Mouse (Mus musculus) neural tube, embryonic 10.5 days (tissue): ENCODE measurements around the gene Flna.
A peak's percentile ranks its signal among the peaks of the same experiment; 100 is the strongest.
"Not testable (repeated sequence)": the region's sequence is repeated elsewhere in the genome, so short reads cannot be mapped to it uniquely, and the experiment has no call there.

Experiments used
- DNase-seq: peaks from one replicate; pipeline ENCODE4 v3.0.0-alpha.2; 2017; ENCODE audit warnings: low spot score; ENCODE audit errors: extremely low spot score

Gene Flna

DNA sequence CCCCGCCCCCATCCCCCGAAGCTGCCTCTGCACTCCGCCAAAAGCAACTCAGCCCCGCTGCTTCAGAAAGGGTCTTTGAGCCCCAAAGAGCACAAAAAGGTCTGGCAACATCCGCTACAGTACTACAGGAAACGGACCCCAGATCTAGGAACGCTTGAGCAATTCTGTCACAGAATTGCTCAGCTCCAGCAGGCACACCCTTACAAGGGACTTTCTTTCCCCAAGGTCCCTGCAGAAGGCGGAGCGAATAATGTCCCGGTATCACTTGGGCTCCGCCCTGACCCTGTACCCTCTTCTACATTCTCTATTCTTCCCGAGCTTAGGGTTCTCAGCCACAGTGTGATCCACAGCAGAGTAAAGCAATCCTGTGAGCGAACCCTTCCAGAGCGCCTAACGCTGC lies 2.9 kb downstream of the Flna start:
- no peak for DNase-seq

DNA sequence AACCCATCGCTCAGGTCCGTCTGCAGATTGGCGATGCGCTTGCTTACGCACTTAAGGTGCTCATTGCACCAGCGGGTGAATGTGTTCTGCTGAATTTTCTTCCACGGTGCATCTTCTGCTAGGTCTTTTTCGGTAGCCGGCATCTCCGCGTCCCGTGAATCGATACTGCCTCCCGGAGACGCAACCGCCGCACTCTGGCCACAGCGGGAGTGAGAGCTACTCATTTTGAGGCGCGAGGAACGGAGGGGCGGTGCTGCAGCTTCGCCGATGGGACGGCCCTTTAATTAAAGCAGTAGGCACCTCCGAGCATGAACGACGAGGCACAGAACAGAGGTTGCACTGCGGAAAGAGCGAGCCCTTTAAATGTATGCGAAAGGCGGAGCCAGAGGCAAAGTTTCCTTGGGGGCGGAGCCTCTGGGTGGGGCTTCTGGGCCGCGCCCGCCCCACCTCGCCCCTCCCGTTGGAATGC lies 3.4 kb downstream of the Flna start:
- peak; percentile 74 for DNase-seq

DNA sequence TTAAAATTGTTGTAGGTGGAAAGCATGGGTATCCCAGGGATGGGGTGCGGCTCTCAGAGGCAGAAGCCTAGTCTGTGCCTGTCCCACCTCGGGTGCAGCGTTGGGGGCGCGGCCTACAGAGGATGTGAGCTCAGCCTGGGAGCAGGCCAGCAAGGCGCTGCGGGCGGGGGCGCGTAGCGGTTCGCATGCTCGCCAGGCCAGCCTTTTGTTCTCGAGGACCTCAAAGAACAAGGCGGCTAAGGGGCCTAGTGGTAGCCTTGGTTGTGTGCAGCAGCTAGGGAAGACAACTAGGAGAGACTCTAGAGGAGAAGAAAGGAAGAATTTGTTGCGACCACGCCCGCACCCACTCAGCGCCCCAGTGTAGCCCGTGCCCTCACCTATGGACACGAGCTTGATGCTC lies 3.9 kb downstream of the Flna start:
- peak; percentile 67 for DNase-seq

DNA sequence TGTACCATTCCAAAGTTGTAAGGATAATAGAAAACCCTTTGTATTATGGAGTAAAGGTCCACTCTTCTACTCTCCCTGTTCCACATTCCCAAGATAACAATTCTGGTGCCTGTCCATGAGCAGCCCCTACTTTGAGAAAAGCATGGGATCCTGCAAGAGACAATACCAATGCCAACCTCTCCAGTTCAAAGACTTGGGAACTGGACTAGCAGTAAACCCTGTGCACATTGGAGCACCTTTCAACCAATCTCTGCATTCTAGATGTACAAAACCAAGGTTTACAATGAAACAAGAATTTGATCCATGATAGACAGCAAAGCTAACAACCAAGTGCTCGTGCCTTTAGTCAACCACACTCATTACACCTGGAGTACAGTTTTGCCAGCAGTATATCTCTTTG lies 4.5 kb downstream of the Flna start:
- DNase-seq: no peak

DNA sequence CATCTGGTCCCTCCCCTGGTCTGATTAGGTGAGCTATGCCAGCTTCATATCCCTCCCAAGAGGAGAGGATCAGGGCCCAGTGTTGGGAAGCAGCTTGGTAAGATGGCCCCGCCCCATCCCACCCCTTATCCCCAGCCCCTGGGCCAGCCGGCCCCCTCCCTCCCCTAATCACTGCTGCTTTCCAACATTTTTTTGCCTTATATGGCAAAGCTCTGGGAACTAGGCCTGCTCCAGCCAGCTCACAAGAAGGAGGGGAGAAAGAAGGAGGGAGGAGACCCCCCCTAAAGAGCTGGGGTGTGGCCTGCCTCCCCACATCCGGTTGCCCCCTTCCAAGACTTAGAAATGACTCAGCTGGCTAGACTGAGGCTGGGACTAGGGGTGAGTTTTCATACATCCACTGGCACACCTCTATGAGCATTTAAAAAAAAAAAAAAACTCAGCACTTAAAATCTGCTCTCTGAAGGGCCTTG lies 5.0 kb downstream of the Flna start:
- DNase-seq: peak; percentile 38

DNA sequence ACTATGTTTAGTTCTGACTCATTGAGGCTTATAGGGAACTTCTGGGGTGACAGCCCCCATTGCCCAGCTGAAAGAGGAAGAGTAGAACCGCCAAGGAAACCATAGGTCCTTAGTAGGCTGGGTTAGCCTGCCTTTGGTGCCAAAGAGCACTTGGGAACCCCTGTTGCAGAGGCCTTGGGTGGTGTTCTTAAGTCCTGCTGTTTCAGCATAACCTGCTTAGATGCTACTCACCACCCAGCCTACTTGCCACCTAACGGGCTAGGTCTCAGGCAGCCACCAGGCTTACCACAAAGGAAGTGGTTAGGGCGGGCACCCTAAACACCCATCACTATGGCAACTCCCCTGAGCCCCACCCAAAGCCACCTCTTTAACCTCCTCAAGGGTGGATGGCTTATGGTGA lies 5.8 kb downstream of the Flna start:
- DNase-seq: no peak

DNA sequence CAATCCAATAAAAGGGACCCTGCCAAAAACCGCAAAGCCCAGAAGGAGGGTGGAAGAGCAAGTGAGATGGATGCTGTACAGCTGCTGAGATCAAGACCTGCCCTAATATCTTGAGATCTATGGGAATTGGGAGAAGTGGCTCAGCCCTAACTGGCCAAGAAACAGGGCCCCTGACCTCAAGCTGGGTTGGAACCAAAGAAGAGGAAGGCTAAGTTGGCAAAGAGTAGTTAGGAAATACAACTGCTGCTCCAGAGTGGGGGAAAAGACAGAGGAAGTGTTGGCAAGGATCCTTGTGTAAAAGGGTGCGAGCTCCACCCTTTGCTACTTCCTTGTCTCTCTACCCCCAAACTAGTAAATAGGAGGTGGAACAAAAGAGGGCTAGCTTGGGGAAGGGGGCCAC lies 6.2 kb downstream of the Flna start:
- DNase-seq: no peak

DNA sequence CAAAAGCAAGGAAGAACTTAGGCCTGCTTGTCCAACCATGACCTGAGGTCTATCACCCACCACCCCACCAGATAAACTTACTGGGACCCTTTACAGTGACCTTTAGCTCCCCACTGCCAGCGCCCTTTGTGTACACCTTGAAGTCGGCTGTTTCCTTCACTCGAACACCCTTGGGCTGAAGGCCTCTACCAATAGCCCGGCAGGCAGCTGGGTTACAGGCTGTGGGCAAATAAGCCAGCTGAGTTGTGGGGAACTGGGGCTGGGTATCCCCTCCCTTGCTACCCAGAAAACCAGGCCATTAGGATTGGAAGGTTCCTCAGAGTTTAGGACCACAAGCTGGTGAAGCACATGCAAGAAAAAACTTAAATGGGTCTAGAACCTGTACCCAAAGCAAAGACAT lies 9.3 kb downstream of the Flna start:
- no peak for DNase-seq

DNA sequence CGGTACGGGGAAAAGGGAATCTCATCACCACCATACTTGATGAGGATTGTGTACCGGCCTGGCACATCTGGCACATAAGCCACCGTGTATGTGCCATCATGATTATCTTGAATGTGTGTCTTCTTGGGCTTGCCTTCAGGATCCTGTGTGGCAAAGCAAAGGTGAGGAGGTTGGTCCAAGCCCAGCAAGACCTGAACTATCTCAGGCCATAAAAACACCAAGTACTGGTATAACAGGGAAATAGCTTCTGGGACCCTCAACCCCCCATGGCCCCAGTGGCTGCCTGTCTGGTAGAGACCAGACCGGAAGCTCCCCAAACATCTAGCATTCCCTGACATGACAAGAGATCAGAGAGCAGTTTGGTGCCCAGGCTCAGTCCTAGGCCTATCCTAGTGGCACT lies 16.4 kb downstream of the Flna start:
- DNase-seq: no peak

DNA sequence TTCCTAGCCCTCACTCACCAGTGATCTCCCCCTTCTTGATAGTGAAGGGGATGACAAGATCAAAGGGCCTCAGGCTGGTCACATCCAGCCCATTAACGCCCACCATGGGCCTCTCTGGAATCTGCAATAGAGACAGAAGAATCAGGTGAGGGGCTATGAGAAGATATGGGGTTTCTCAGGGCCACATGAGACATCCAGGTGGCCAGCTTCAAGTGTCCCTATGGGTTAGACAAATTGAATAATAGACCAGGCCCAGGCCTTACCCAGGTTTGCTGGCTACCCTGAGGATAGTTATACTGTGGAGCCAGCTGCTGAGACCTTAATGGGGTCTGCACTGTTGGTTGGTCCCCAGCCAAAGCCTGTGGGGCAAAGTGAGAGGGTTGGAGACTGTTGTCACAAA lies 19.6 kb downstream of the Flna start:
- no peak for DNase-seq

DNA sequence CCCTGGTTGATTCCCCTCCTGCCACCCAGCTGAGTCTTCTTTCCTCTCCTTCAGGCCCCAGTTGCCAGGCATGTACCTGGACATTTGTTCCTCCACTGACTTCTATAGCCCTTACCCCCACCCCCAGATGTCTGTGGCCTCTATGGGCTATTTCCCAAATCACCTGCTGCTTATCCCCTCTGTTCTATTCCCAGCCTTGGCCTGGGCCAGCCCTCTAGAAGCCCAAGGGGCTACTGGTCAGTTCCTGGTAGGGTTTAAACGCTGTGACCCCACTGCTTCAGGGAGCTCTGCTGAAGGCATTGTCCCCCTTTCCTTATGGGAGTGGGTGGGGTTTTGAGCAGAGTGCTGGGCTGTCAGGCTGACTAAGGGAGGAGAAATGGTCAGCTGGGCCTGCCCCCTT lies 29.5 kb downstream of the Flna start:
- DNase-seq: not testable (repeated sequence)

DNA sequence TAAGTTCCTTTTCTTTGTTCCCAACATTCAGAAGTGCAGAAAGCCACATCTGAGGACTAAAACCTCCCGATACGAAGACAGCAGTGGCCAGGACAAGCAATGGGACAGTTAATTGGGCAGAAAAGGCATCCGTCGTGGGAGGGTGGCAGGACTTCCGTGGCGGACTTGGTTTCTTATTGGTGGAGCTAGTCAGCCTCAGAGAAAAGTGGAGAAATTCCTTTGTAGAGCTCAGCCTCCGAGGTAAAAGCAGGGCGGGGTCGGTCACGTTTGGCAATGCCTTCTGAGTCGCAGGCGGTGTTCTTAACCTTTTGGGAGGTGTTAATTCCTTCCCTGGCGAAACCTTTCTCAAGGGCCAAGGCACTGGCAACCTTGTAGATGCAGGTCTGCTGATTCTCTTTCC lies 30.2 kb downstream of the Flna start:
- no peak for DNase-seq

DNA sequence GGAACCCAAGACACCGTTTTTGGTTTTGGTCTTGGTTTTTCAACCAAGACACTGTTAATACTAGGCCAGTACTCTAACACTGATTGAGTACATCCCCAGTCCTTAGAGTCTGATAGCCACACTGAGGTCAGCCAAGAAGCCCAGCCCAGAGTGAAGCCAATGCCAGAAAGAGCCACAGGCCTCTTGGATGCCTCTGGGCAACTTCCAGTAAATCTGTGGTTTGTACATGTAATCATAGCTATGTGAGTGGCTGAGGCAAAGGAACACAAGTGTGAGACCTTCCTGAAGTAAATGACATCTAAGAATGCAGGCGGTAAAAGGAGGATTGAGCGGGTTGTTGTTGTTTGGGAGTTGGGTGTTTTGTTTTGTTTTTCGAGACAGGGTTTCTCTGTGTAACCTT lies 31.1 kb downstream of the Flna start:
- DNase-seq: no peak

DNA sequence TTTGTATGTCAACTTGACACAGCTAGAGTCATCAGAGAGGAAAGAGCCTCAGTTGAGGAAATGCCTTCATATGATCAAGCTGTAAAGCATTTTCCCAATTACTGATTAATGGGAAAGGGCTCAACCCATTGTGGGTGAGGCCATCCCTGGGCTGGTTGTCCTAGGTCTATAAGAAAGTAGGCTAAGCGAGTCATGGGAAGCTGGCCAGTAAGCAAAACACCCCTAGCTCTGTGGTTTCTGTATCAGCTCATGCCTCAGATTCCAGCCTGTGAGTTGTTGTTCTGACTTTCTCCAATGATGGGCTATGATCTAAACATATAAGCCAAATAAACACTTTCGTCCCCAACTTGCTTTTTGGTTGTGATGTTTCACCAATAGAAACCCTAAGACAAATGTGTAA lies 46.1 kb downstream of the Flna start:
- DNase-seq: no peak

DNA sequence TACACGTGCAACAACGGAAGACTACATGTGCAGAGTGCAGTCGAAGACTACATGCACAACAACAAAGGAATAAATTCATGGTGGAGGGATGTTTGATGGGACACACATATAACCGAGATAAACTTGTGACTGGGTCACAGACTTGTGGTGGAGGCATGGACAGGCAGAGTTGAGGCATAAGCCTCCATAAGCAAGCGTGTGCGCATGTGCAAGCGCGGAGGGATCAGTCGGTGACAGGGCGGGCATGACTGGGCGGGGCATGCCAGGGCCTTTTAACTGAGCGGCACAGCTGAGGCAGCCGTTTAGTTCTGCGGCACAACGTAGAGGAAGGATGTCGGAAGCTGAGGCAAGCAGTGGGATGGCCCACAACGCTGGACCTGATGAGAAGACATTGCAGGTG lies 72.7 kb downstream of the Flna start, which contains the start of gene Tktl1:
Tktl1 (plus strand) TSS at position 301 of the 400 bp plus-strand sequence.
- no peak for DNase-seq
